Mouse (Mus musculus) left cerebral cortex, adult 9 months (tissue): ENCODE measurements at regions not wholly inside any gene's neighbourhood (a gene's known extent, or its start where the extent isn't known, plus 50 kb on each side); places are given as distances from the start of the nearest gene placed in this dataset.

Experiments used
- DNase-seq, 2 experiments: peaks; one replicate each; pipeline ENCODE4 v3.0.0; 2022; ENCODE audit warnings: low spot score in 2 of 2

GRCm38 (mm10) chr12:6444026-6444425 lies 1068.5 kb upstream of the Klhl29 start:
- no peak for DNase-seq

- DNase-seq = peak in 1 of 2 experiments; percentile 3
Observed at GRCm38 (mm10) chr12:6417804-6418203, 1042.3 kb upstream of the Klhl29 start.

GRCm38 (mm10) chr12:6400591-6400990 lies 1025.1 kb upstream of the Klhl29 start:
- no peak for DNase-seq

GRCm38 (mm10) chr12:6381833-6382232 lies 1006.4 kb upstream of the Klhl29 start:
- DNase-seq = peak in 1 of 2 experiments; percentile 14

GRCm38 (mm10) chr12:6367611-6368010 lies 992.1 kb upstream of the Klhl29 start:
- peak in 1 of 2 experiments; percentile 11 for DNase-seq
